Mouse (Mus musculus): ENCODE results near the gene Stard9. TPM values are rescaled to one million over a fixed set of nuclear protein-coding genes. Genes with fewer than 3 reads are reported as not detected.
A peak's percentile ranks its signal among the peaks of the same experiment; 100 is the strongest.

The Stard9 gene
- polyA plus RNA-seq, 1 experiment from 2014 or later = 5.8 TPM

GRCm38 (mm10) chr2:120731877-120732530, 103.1 kb downstream of the Stard9 start:
- peaks cover 25% of the 10 kb centered on the region for H3K4me1 ChIP-seq
- H3K27me3 ChIP-seq = no peaks in the 10 kb centered on the region
- peaks cover 17% of the 10 kb centered on the region for H3K36me3 ChIP-seq
- H3K27ac ChIP-seq = peak overlapping the region; percentile 92; the same call in 1 of the 2 replicates
- H3K9ac ChIP-seq = peak overlapping the region; percentile 94; the same call in 1 of the 2 replicates
- no peak for ATAC-seq (ENCODE audit: low FRiP score, low read depth)
- WGBS = 51% methylated on average over 7 of the region's 7 CpGs
- peak overlapping the region; percentile 95 for H3K4me2 ChIP-seq (replicated peaks)
- peak overlapping the region; percentile 97 for H3K4me3 ChIP-seq
- H3K9me3 ChIP-seq = no peaks in the 10 kb centered on the region

- Histone ChIP-seq H3K4me1 (no peaks in the 10 kb centered on the region), H3K4me2 (replicated peaks) (no peak overlapping the region), H3K36me3 (peaks cover 62% of the 10 kb centered on the region), H3K4me3 (no peak overlapping the region), H3K9ac (no peak overlapping the region), H3K27me3 (no peaks in the 10 kb centered on the region), H3K27ac (no peak overlapping the region), H3K9me3 (no peaks in the 10 kb centered on the region)
- no peak for ATAC-seq (ENCODE audit: low FRiP score, low read depth)
- 96% methylated on average over 1 of the region's 1 CpGs for WGBS
These were observed 116.6 kb downstream of the Stard9 start for GRCm38 (mm10) chr2:120745496-120745895.

GRCm38 (mm10) chr2:120748041-120748440, 119.1 kb downstream of the Stard9 start:
- H3K27me3 ChIP-seq = no peaks in the 10 kb centered on the region
- no peak overlapping the region for H3K9ac ChIP-seq
- H3K4me3 ChIP-seq = no peak overlapping the region
- H3K9me3 ChIP-seq = no peaks in the 10 kb centered on the region
- 87% methylated on average over 2 of the region's 2 CpGs for WGBS
- H3K27ac ChIP-seq = no peak overlapping the region
- H3K4me1 ChIP-seq = no peaks in the 10 kb centered on the region
- no peak overlapping the region for H3K4me2 ChIP-seq (replicated peaks)
- ATAC-seq (ENCODE audit: low FRiP score, low read depth) = no peak
- H3K36me3 ChIP-seq = peaks cover 65% of the 10 kb centered on the region

- Histone ChIP-seq H3K9ac (no peak overlapping the region), H3K4me3 (no peak overlapping the region), H3K27ac (no peak overlapping the region), H3K36me3 (peaks cover 27% of the 10 kb centered on the region), H3K4me2 (replicated peaks) (no peak overlapping the region), H3K4me1 (no peaks in the 10 kb centered on the region), H3K27me3 (no peaks in the 10 kb centered on the region), H3K9me3 (no peaks in the 10 kb centered on the region)
- ATAC-seq (ENCODE audit: low FRiP score, low read depth) = no peak
These were observed 133.0 kb downstream of the Stard9 start for GRCm38 (mm10) chr2:120761922-120762321.

- H3K9me3 ChIP-seq = no peaks in the 10 kb centered on the region
- ATAC-seq (ENCODE audit: low FRiP score, low read depth) = no peak
- no peaks in the 10 kb centered on the region for H3K27me3 ChIP-seq
- no peak overlapping the region for H3K4me2 ChIP-seq (replicated peaks)
- H3K4me3 ChIP-seq = no peak overlapping the region
- no peak overlapping the region for H3K27ac ChIP-seq
- peaks cover 45% of the 10 kb centered on the region for H3K36me3 ChIP-seq
- H3K4me1 ChIP-seq = no peaks in the 10 kb centered on the region
- 81% methylated on average over 2 of the region's 2 CpGs for WGBS
- H3K9ac ChIP-seq = no peak overlapping the region
These were observed 141.5 kb downstream of the Stard9 start for GRCm38 (mm10) chr2:120770265-120770935.

Other genes with a start within 250 kb of the Stard9 start
- gene Ganc, start 225.2 kb upstream of the Stard9 start, polyA plus RNA-seq (2015; fragmentation: Nextera tagmentation; extraction: Ambion mirVana) = 9.1 and 9.2 TPM in 2 replicates
- 8.9 and 13.0 TPM in 2 replicates for gene Tmem87a, start 225.0 kb upstream of the Stard9 start, polyA plus RNA-seq (2015; fragmentation: Nextera tagmentation; extraction: Ambion mirVana)
- 2.7 and 3.7 TPM in 2 replicates for gene Capn3, start 173.1 kb upstream of the Stard9 start, polyA plus RNA-seq (2015; fragmentation: Nextera tagmentation; extraction: Ambion mirVana)
- gene Zfp106, start 65.3 kb upstream of the Stard9 start, polyA plus RNA-seq (2015; fragmentation: Nextera tagmentation; extraction: Ambion mirVana) = 50.4 and 54.9 TPM in 2 replicates
- gene Snap23, start 61.5 kb upstream of the Stard9 start, polyA plus RNA-seq (2015; fragmentation: Nextera tagmentation; extraction: Ambion mirVana) = 56.0 and 58.8 TPM in 2 replicates
- gene Haus2, start 19.7 kb upstream of the Stard9 start, polyA plus RNA-seq (2015; fragmentation: Nextera tagmentation; extraction: Ambion mirVana) = 26.4 and 27.1 TPM in 2 replicates
- gene Lrrc57, start 19.6 kb upstream of the Stard9 start, polyA plus RNA-seq (2015; fragmentation: Nextera tagmentation; extraction: Ambion mirVana) = 26.3 and 27.9 TPM in 2 replicates
- 8.1 and 8.6 TPM in 2 replicates for gene Cdan1, start 221.0 kb downstream of the Stard9 start, polyA plus RNA-seq (2015; fragmentation: Nextera tagmentation; extraction: Ambion mirVana)
- gene Ttbk2, start 221.5 kb downstream of the Stard9 start, polyA plus RNA-seq (2015; fragmentation: Nextera tagmentation; extraction: Ambion mirVana) = 4.6 and 4.9 TPM in 2 replicates